Mouse (Mus musculus): ENCODE results near the gene Gm10197.

GRCm38 (mm10) chr19:53392781-53393343, 21.3 kb upstream of the Gm10197 start:
- no peak for TF ChIP-seq CTCF (conservative IDR thresholded peaks at IDR 0.05; ENCODE audit: insufficient read depth, insufficient read length, low read depth, low read length)
- no peak for TF ChIP-seq POLR2A (IDR thresholded peaks at IDR 0.05; ENCODE audit: low read depth, low read length)
